ENCODE assay signal across 19 mouse cellular contexts in the genomic region with DNA sequence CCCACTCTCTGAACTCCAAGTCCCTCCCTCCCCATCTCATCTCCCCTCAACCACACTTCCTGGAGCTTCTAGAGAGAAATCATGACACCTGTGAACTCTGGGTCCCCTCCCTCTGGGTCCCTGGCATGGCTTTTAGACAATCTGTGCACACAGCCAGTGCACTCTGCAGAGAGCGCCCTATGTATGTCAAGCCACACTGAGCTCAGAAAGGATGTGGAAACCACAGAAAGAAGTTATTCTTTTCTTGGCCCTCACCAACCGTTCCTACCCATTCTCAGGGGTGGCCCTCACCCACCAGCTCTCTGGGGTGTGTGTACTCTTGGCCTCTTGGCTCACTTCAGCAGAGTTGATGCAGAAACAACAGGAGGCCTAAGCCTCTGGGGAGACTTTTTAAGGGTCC. TPM values are rescaled to one million over a fixed set of nuclear protein-coding genes. Genes with fewer than 3 reads are reported as not detected.
DNase-seq lines count a peak whose midpoint lies in the region; ATAC-seq lines count a peak whose summit lies in the region.
"Had no signal": no experiment of that assay in that cellular context is flagged by ENCODE, and none has a peak within 500 bp of the region (broad histone marks: within the 10 kb centered on the region; RNA-seq: fewer than 3 reads in every experiment).

No protein-coding gene starts in this region.

- WGBS in midbrain, embryonic 13.5 days = 72% methylated on average over 2 of the region's 2 CpGs

- DNase-seq in A20 (ENCODE audit: low read depth, low spot score) = peak; percentile 80
- DNase-seq in CD4-positive helper T cell, adult 2 months (ENCODE audit: low read depth, low spot score) = peak; percentile 86
- peak; percentile 87 to 89 for DNase-seq in spleen, postnatal 36 days (ENCODE audit: low spot score in 2 of 2)
- no peak for DNase-seq in cerebellum, adult 9-10 months
- no peak for DNase-seq in adrenal gland, postnatal 36 days
- no peak for DNase-seq in retina, postnatal 1 day
- DNase-seq: cerebellum, postnatal 10 days; gastrocnemius, postnatal 10 days; lung, adult 2 months had no signal

- no peaks in the 10 kb centered on the region for H3K36me3 ChIP-seq in midbrain, embryonic 13.5 days
- H3K36me3 ChIP-seq: embryonic facial prominence, embryonic 13.5 days; forebrain, embryonic 12.5 days; heart, embryonic 12.5 days; limb, embryonic 13.5 days; midbrain, embryonic 12.5 days; neural tube, embryonic 12.5 days; stomach, embryonic 15.5 days had no signal

- H3K9ac ChIP-seq in midbrain, embryonic 13.5 days (replicated peaks) = no peak overlapping the region
- H3K9ac ChIP-seq: embryonic facial prominence, embryonic 13.5 days; forebrain, embryonic 12.5 days; heart, embryonic 12.5 days; limb, embryonic 13.5 days; midbrain, embryonic 12.5 days; neural tube, embryonic 12.5 days; stomach, embryonic 15.5 days had no signal

- H3K4me1 ChIP-seq in midbrain, embryonic 13.5 days (replicated peaks) = peaks cover 6% of the 10 kb centered on the region; the same call in 1 of the 2 replicates
- H3K4me1 ChIP-seq: embryonic facial prominence, embryonic 13.5 days; limb, embryonic 13.5 days; neural tube, embryonic 12.5 days; stomach, embryonic 15.5 days had no signal

- no peak overlapping the region for H3K4me2 ChIP-seq in midbrain, embryonic 13.5 days (replicated peaks)
- H3K4me2 ChIP-seq: embryonic facial prominence, embryonic 13.5 days; forebrain, embryonic 12.5 days; heart, embryonic 12.5 days; limb, embryonic 13.5 days; midbrain, embryonic 12.5 days; neural tube, embryonic 12.5 days; stomach, embryonic 15.5 days had no signal

- no peak overlapping the region for H3K4me3 ChIP-seq in midbrain, embryonic 13.5 days (replicated peaks)
- H3K4me3 ChIP-seq: embryonic facial prominence, embryonic 13.5 days; forebrain, embryonic 12.5 days; heart, embryonic 12.5 days; limb, embryonic 13.5 days; midbrain, embryonic 12.5 days; neural tube, embryonic 12.5 days; stomach, embryonic 15.5 days had no signal

- no peak overlapping the region for H3K27ac ChIP-seq in midbrain, embryonic 13.5 days
- H3K27ac ChIP-seq: embryonic facial prominence, embryonic 13.5 days; forebrain, embryonic 12.5 days; kidney, postnatal 0 days; limb, embryonic 13.5 days; midbrain, embryonic 12.5 days; neural tube, embryonic 12.5 days; stomach, embryonic 15.5 days had no signal

- no peaks in the 10 kb centered on the region for H3K27me3 ChIP-seq in midbrain, embryonic 13.5 days
- H3K27me3 ChIP-seq: neural tube, embryonic 12.5 days; stomach, embryonic 15.5 days had no signal

- H3K9me3 ChIP-seq in midbrain, embryonic 13.5 days = no peaks in the 10 kb centered on the region
- H3K9me3 ChIP-seq: embryonic facial prominence, embryonic 13.5 days; forebrain, embryonic 12.5 days; heart, embryonic 12.5 days; limb, embryonic 13.5 days; midbrain, embryonic 12.5 days; neural tube, embryonic 12.5 days; stomach, embryonic 15.5 days had no signal

- peak; percentile 73 for ATAC-seq in inflammation-experienced regulatory T-cells, adult 6 months
- no peak for ATAC-seq in midbrain, embryonic 13.5 days

RNA-seq across cellular contexts. Expression of a gene that starts 40.4 kb away (rescaled TPM):
- 1 to 10 TPM in 2 of 3 experiments, under 1 TPM in 1; 0.30 to 2.4 (median 2.2) TPM for polyA plus RNA-seq in inflammation-experienced regulatory T-cells, adult 6 months (2017; shearing (Covaris generic))
- under 1 TPM; 0.13 to 0.70 TPM for total RNA-seq in adrenal gland, postnatal 36 days (2021)
- polyA plus RNA-seq in midbrain, embryonic 13.5 days (2015; fragmentation: Nextera tagmentation; extraction: Ambion mirVana) = 1.1 and 1.3 TPM in 2 replicates
- total RNA-seq: gastrocnemius, postnatal 10 days had no signal
- polyA plus RNA-seq: embryonic facial prominence, embryonic 13.5 days; heart, embryonic 12.5 days; kidney, postnatal 0 days had no signal

RNA-seq across cellular contexts. Expression of a gene that starts 55.8 kb away (rescaled TPM):
- 1 to 10 TPM in 2 of 3 experiments, under 1 TPM in 1; 0.68 to 1.5 (median 1.2) TPM for polyA plus RNA-seq in inflammation-experienced regulatory T-cells, adult 6 months (2017; shearing (Covaris generic))
- total RNA-seq in adrenal gland, postnatal 36 days (2021) = 10 to 100 TPM; 29.2 to 74.8 TPM
- 6.3 and 6.5 TPM in 2 replicates for polyA plus RNA-seq in midbrain, embryonic 13.5 days (2015; fragmentation: Nextera tagmentation; extraction: Ambion mirVana)

Comparison
In these comparisons a context has a peak if more than half of its experiments do, and no peak if none do; other contexts are left out.
1. DNase-seq: peak in A20 (single experiment), CD4-positive helper T cell, adult 2 months (single experiment) and spleen, postnatal 36 days (2 of 2); none in cerebellum, adult 9-10 months (single experiment), adrenal gland, postnatal 36 days (0 of 2) and retina, postnatal 1 day (single experiment).